Mouse (Mus musculus) E14TG2a.4 (cell line): ENCODE measurements around the gene Ubl4a.

ENCODE experiments used
- H3K27me3 ChIP-seq: 2 replicates; pipeline ENCODE4 v1.6.1; 2014; ENCODE audit warnings: low read length, control low read depth; ENCODE audit not compliant: insufficient read depth
- H3K36me3 ChIP-seq: 2 replicates; pipeline ENCODE4 v1.6.1; 2014; ENCODE audit warnings: low read length, control low read depth; ENCODE audit not compliant: insufficient read depth
- H3K4me1 ChIP-seq: replicated peaks from 2 replicates; pipeline ENCODE4 v1.6.1; 2014; ENCODE audit warnings: low read depth, low read length, control low read depth
- H3K4me3 ChIP-seq: replicated peaks from 2 replicates; pipeline ENCODE4 v1.5.1; 2014; ENCODE audit warnings: mild to moderate bottlenecking, low read length
- H3K9me3 ChIP-seq: 2 replicates; pipeline ENCODE4 v1.6.1; 2014; ENCODE audit warnings: low read length, control low read depth
- CTCF ChIP-seq: conservative IDR thresholded peaks from 2 replicates; pipeline ENCODE4 v1.5.1; 2014; ENCODE audit warnings: low read length
- NANOG ChIP-seq: IDR thresholded peaks from 2 replicates; pipeline ENCODE4 v1.6.1; 2014; ENCODE audit warnings: borderline replicate concordance, low read length, mixed read lengths
- POU5F1 ChIP-seq: IDR thresholded peaks from 2 replicates; pipeline ENCODE4 v1.6.1; 2014; ENCODE audit warnings: low read length, borderline replicate concordance

Gene Ubl4a

DNA sequence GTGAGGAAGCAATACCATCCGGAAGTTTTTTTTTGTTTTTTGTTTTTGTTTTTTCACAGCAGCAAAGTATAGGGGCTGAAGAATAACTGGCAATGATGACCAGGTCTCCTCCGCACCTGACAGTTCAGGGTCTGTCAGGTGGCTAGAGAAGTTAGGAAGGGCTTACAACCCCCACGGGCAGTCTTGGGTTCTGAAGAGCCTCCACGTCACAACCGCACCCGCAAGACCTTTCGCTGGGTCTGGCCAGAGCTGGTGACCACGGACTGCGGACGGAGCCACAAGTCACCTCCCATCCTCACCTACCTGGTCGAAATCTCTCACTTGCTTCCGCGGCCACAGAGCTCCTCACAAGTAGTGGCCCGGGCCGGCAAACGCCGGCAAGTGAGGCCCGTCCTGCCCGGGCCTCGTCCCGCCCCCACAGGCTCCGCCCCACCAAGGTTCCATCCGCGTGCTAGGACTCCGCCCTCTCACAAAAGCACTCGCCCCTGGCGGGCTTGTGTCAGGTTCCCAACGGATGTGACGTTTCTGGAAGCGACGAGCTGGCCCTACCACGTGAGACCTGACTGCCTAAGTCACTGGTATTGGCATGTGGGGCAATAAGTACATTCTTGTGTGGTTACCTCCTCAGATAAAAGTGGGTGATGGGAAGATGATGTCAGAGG lies at the start of gene Ubl4a, which contains the start of gene Slc10a3:
Gene Ubl4a (minus strand): TSS at position 331 of the 662 bp plus-strand sequence.
Gene Slc10a3 (minus strand): TSS at position 462 of the 662 bp plus-strand sequence.
- H3K4me1 ChIP-seq: peaks cover 21% of the 10 kb centered on the region
- peaks cover 11% of the 10 kb centered on the region for H3K36me3 ChIP-seq
- H3K27me3 ChIP-seq: no peaks in the 10 kb centered on the region
- H3K4me3 ChIP-seq: peak within 1 kb of the TSS; percentile 75
- TF ChIP-seq NANOG (no peak), POU5F1 (no peak), CTCF (no peak)
- H3K9me3 ChIP-seq: no peaks in the 10 kb centered on the region

DNA sequence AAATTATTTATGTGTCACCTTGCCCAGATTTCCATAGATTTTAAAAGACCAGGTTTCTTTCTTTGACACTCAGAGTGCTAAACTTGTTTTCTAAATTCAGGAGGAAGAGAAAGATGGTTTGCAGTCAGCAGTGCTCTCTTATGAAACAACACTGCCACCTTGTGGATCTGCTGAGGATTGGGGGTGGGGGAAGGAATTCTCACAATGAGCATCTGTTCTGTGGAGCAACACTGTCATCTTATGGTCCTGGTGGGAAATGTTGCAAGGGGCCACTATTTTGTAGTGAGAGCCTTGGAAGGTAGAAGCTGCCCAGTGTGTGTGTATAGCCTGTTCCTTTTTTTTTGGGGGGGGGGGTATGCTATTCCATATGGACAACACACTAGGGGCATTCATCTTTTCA lies 40.4 kb upstream of the Ubl4a start:
- H3K9me3 ChIP-seq: no peaks in the 10 kb centered on the region
- TF ChIP-seq CTCF (peak; percentile 81), NANOG (no peak)
- no peaks in the 10 kb centered on the region for H3K4me1 ChIP-seq
- peaks cover 59% of the 10 kb centered on the region for H3K36me3 ChIP-seq
- H3K27me3 ChIP-seq: no peaks in the 10 kb centered on the region
- H3K4me3 ChIP-seq: no peak overlapping the region

DNA sequence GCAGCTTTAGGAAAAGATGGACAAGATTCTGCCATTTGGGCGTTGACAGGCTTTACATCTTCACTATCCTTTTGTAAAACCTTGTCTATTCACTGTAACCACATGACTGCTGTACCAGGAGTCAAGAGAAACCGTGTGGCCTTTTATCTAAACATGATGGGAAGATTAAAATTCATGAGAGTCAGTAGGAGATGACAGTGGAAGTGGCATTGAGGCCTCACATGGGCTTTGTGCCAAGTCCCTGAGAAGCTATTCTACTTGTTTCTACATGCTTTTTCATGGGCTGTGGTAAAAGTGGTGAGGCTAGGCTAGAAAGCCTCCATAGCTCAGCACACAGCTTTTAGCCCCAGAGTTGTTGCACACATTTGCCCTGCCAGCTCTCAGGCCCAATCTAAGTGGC lies 35.3 kb upstream of the Ubl4a start:
- Histone ChIP-seq H3K9me3 (no peaks in the 10 kb centered on the region), H3K36me3 (peaks cover 42% of the 10 kb centered on the region), H3K4me3 (no peak overlapping the region), H3K4me1 (no peaks in the 10 kb centered on the region), H3K27me3 (no peaks in the 10 kb centered on the region)
- no peak for TF ChIP-seq CTCF
- TF ChIP-seq POU5F1: no peak
- TF ChIP-seq NANOG: no peak

DNA sequence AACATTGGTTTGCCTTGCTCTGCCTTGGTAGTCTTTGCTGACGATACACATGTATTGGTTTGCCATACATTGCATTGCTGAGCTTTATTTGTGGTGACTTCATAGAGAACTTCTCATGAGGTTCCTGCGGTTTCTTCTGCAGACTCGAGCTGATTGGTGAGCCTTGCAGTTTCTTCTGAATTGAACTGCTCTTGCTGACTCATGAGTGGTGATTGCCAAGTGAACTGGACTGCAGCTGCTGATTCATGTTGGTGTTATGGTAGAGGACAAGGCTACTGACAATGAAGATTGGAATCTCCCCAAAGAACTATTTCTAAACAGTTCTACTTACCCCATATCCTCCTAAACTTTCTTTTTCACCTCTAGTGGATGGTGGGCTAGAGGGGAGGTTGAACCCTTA lies 27.1 kb upstream of the Ubl4a start:
- TF ChIP-seq POU5F1 (no peak), CTCF (no peak), NANOG (no peak)
- H3K4me3 ChIP-seq: no peak overlapping the region
- no peaks in the 10 kb centered on the region for H3K36me3 ChIP-seq
- H3K27me3 ChIP-seq: no peaks in the 10 kb centered on the region
- no peaks in the 10 kb centered on the region for H3K9me3 ChIP-seq
- no peaks in the 10 kb centered on the region for H3K4me1 ChIP-seq

DNA sequence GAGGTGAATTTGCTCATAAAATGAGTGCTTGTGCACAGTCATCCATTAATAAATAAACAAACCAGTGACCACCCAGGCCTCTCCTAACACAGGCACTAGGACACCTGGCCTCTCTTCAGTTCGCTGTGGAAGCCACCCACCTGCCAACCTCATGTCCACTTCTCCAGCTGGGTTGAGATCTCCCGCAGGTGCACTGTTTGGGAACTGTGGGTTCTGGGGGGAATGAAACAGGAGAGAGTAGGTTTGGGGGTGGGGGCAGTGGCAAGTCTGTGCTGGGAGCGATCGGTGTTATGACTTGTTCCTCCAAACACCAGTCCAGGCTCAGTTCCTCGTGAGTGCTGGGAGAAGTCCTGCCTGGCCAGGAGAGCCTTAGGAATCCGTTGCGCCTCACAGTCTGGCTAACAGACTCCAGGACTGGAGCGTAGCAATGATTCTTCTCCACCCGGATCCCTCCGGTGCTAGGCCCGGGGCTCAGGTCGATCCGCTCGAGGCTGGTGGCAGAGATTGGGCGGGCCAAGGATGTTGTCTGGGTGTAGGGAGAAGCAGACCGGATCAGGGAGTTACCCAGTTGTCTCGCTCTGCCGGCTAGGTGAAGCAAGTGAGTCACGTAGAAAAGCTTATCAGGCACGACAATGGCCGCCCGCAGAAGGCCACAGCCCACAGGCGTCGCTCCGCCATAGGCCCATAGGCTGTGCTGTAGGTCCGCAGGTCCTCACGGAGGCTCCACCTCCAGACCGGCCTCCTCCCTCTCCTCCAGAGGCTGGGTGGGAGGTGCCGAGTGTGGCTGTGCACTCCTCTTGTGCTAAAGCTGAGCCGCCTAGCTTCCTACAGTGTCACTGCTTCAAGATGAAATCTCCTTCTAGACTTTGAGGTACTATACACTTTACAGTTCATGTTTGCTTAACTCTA lies 19.8 kb upstream of the Ubl4a start, which contains the start of the genes Fam3a and Ikbkg:
Gene Fam3a (minus strand): TSS at position 738 of the 909 bp plus-strand sequence.
Gene Ikbkg (plus strand): TSS at position 756 of the 909 bp plus-strand sequence.
- Histone ChIP-seq H3K9me3 (no peaks in the 10 kb centered on the region), H3K4me3 (peak within 1 kb of the TSS; percentile 83), H3K4me1 (peaks cover 5% of the 10 kb centered on the region; the same call in 1 of the 2 replicates), H3K27me3 (no peaks in the 10 kb centered on the region), H3K36me3 (peaks cover 8% of the 10 kb centered on the region)
- TF ChIP-seq POU5F1 (no peak), CTCF (no peak), NANOG (no peak)

DNA sequence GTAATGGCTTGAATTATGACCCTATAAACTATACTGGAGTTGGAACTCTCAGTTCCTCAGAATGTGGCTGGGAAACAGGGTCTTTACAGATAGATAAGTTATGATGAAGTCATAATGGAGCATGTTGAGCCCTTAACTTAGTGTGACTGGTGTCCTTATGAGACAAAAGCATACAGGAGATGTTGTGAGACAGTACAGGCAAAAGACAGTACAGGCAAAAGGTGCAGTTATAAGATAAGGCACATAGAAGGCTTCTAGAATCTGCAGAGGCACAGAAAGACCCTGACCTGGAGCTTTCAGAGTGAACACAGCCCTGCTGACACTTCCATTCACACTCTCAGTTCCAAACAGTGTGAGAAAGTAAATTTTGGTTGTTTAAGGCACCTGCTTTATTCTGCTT lies 15.1 kb upstream of the Ubl4a start:
- TF ChIP-seq POU5F1: no peak
- TF ChIP-seq NANOG: no peak
- TF ChIP-seq CTCF: no peak
- no peaks in the 10 kb centered on the region for H3K9me3 ChIP-seq
- no peak overlapping the region for H3K4me3 ChIP-seq
- no peaks in the 10 kb centered on the region; the same call in 1 of the 2 replicates for H3K4me1 ChIP-seq
- H3K27me3 ChIP-seq: no peaks in the 10 kb centered on the region
- H3K36me3 ChIP-seq: peaks cover 39% of the 10 kb centered on the region

DNA sequence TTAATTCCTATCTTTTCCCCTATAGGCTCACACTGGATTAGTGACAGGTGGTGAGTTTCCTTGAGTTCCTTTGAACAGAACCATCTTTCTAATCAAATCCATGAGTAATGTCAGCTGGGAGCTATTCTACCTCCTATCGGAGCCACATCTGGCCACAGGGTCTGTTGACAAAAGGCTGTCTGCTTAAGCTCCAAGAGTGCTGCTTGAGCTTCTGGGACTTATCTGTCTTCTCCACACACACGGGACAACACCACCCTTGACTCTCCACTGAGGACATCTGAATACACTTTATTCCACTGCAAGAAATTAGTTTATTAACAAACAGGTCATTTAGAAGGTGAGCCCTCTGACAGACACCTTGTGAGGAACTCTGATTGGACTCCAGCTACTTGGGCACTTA lies 11.4 kb upstream of the Ubl4a start:
- H3K9me3 ChIP-seq: no peaks in the 10 kb centered on the region
- H3K27me3 ChIP-seq: no peaks in the 10 kb centered on the region
- no peaks in the 10 kb centered on the region for H3K4me1 ChIP-seq
- H3K36me3 ChIP-seq: peaks cover 32% of the 10 kb centered on the region
- TF ChIP-seq POU5F1: no peak
- TF ChIP-seq CTCF: no peak
- TF ChIP-seq NANOG: no peak
- H3K4me3 ChIP-seq: no peak overlapping the region

DNA sequence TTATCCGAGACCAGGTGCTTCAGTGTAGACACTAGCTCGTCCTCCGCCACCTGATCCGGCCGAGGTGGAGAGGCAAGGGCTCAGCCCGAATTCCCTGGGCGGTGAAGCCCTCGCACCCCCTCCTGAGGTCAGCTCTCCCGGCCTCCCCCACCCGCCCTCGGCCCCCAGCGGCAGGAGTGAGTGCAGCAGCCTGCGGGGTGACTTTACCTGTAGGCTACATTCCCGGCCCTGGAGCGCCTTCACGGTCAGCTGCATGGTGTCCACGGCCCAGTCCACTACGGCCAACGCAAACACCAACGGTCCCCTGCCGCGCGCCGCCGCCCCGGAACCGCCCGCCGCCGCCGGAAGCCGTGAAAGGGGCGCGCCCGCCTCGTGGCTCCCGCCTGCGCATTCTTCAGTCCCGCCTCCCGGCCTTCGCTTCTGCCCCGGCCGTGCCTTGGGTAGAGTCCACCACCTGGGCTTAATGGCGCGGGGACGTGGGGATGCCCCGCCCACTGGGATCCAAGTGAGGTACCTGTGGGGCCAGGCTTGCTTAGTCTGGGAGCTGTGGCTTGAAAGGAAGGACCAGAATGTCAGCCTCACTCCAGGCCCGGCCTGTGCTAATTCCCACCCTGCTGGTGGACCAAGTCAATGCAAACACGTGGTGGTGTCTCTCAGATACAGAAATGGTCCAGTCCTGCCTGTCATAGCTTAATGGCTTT lies 4.7 kb downstream of the Ubl4a start:
- H3K4me3 ChIP-seq: peak overlapping the region; percentile 81
- H3K9me3 ChIP-seq: no peaks in the 10 kb centered on the region
- TF ChIP-seq CTCF (no peak), NANOG (no peak)
- no peaks in the 10 kb centered on the region for H3K27me3 ChIP-seq
- peaks cover 33% of the 10 kb centered on the region for H3K36me3 ChIP-seq
- peaks cover 29% of the 10 kb centered on the region for H3K4me1 ChIP-seq
